Mouse (Mus musculus) E14TG2a.4 (cell line): Measurements from ENCODE around the gene Apopt1.

ENCODE experiments used
- CTCF ChIP-seq: conservative IDR thresholded peaks from 2 replicates; pipeline ENCODE4 v1.5.1; 2014; ENCODE audit warnings: low read length
- NANOG ChIP-seq: IDR thresholded peaks from 2 replicates; pipeline ENCODE4 v1.6.1; 2014; ENCODE audit warnings: borderline replicate concordance, low read length, mixed read lengths
- POU5F1 ChIP-seq: IDR thresholded peaks from 2 replicates; pipeline ENCODE4 v1.6.1; 2014; ENCODE audit warnings: low read length, borderline replicate concordance

DNA sequence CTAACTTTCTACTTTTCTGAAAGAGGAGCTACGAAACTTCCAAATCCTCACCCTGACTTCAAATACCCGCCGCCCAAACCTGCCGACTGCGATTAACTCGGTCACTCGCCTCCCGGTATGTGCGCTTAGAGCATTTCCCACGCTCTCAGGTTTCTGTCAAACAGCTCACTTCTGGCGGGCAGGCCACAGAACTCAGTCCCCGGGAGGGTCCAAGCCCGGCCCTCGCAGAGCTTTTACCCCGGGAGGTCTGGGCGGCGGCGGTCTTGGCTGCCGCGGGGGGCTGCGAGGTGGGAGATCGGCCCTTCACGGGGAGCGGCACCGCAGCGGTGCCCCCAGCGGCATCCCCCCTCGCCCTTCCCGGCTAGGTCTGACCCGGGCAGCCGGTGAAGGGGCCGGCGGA lies 585 bp upstream of the Apopt1 start:
- TF ChIP-seq CTCF (no peak), POU5F1 (no peak), NANOG (no peak)
